Mouse (Mus musculus): ENCODE data around the gene Gli2. TPM values are rescaled to one million over a fixed set of nuclear protein-coding genes. Genes with fewer than 3 reads are reported as not detected.

Gli2 gene
- polyA plus RNA-seq, 1 experiment from 2014 or later, result 14.5 TPM

GRCm38 (mm10) chr1:118988331-118988730 lies 65.1 kb downstream of the Gli2 start:
- no peaks in the 10 kb centered on the region for H3K9me3 ChIP-seq
- 73% methylated on average over 6 of the region's 6 CpGs for WGBS

GRCm38 (mm10) chr1:118987538-118987937 lies 65.9 kb downstream of the Gli2 start:
- Histone ChIP-seq H3K36me3 (peaks cover 18% of the 10 kb centered on the region), H3K27ac (no peak overlapping the region), H3K9ac (no peak overlapping the region), H3K4me1 (peaks cover 44% of the 10 kb centered on the region), H3K27me3 (no peaks in the 10 kb centered on the region), H3K4me3 (no peak overlapping the region), H3K9me3 (no peaks in the 10 kb centered on the region), H3K4me2 (no peak overlapping the region)
- no peak for ATAC-seq (ENCODE audit: insufficient number of reproducible peaks, low FRiP score, low TSS enrichment, low read depth)
- 74% methylated on average over 11 of the region's 11 CpGs for WGBS

More at GRCm38 (mm10) chr1:118988331-118988730, 65.1 kb downstream of the Gli2 start:
- Histone ChIP-seq H3K27me3 (no peaks in the 10 kb centered on the region), H3K9ac (no peak overlapping the region), H3K4me2 (no peak overlapping the region), H3K36me3 (peaks cover 18% of the 10 kb centered on the region), H3K4me3 (no peak overlapping the region), H3K4me1 (peaks cover 36% of the 10 kb centered on the region), H3K27ac (no peak overlapping the region)
- ATAC-seq (ENCODE audit: insufficient number of reproducible peaks, low FRiP score, low TSS enrichment, low read depth), result no peak

- H3K4me3 ChIP-seq, result no peak overlapping the region
- H3K4me2 ChIP-seq, result peak overlapping the region; percentile 40; the same call in 1 of the 2 replicates
- H3K36me3 ChIP-seq, result peaks cover 4% of the 10 kb centered on the region; the same call in 1 of the 2 replicates
- H3K27me3 ChIP-seq, result no peaks in the 10 kb centered on the region
- ATAC-seq (ENCODE audit: insufficient number of reproducible peaks, low FRiP score, low TSS enrichment, low read depth), result no peak
- peaks cover 69% of the 10 kb centered on the region for H3K4me1 ChIP-seq
- 17% methylated on average over 2 of the region's 2 CpGs for WGBS
- peak overlapping the region; percentile 83 for H3K27ac ChIP-seq
- H3K9ac ChIP-seq, result 0 out of 2 replicates have a peak overlapping the region, but pooled peaks have one; percentile 7
- H3K9me3 ChIP-seq, result no peaks in the 10 kb centered on the region
Observed at GRCm38 (mm10) chr1:118983389-118983788, 70.0 kb downstream of the Gli2 start.

GRCm38 (mm10) chr1:118982805-118983211 lies 70.6 kb downstream of the Gli2 start:
- Histone ChIP-seq H3K36me3 (peaks cover under 1% of the 10 kb centered on the region; the same call in 1 of the 2 replicates), H3K4me3 (0 out of 2 replicates have a peak overlapping the region, but pooled peaks have one; percentile 25), H3K4me1 (peaks cover 70% of the 10 kb centered on the region), H3K4me2 (peak overlapping the region; percentile 40), H3K27me3 (no peaks in the 10 kb centered on the region), H3K27ac (peak overlapping the region; percentile 83), H3K9me3 (no peaks in the 10 kb centered on the region), H3K9ac (no peak overlapping the region)
- ATAC-seq (ENCODE audit: insufficient number of reproducible peaks, low FRiP score, low TSS enrichment, low read depth), result no peak
- 6% methylated on average over 5 of the region's 5 CpGs for WGBS

GRCm38 (mm10) chr1:118981943-118982804 lies 71.2 kb downstream of the Gli2 start:
- no peaks in the 10 kb centered on the region; the same call in 1 of the 2 replicates for H3K36me3 ChIP-seq
- H3K27me3 ChIP-seq, result no peaks in the 10 kb centered on the region
- peak overlapping the region; percentile 23; the same call in 1 of the 2 replicates for H3K9ac ChIP-seq
- peak overlapping the region; percentile 40 for H3K4me2 ChIP-seq
- peak overlapping the region; percentile 25 for H3K4me3 ChIP-seq
- peaks cover 76% of the 10 kb centered on the region for H3K4me1 ChIP-seq
- H3K27ac ChIP-seq, result peak overlapping the region; percentile 83
- 14% methylated on average over 16 of the region's 16 CpGs for WGBS
- peak; percentile 86 for ATAC-seq (ENCODE audit: insufficient number of reproducible peaks, low FRiP score, low TSS enrichment, low read depth)
- no peaks in the 10 kb centered on the region for H3K9me3 ChIP-seq

GRCm38 (mm10) chr1:118980636-118981035 lies 72.8 kb downstream of the Gli2 start:
- no peak overlapping the region for H3K4me3 ChIP-seq
- H3K4me2 ChIP-seq, result no peak overlapping the region
- H3K9ac ChIP-seq, result no peak overlapping the region
- peak overlapping the region; percentile 83; the same call in 1 of the 2 replicates for H3K27ac ChIP-seq
- H3K4me1 ChIP-seq, result peaks cover 82% of the 10 kb centered on the region
- ATAC-seq (ENCODE audit: insufficient number of reproducible peaks, low FRiP score, low TSS enrichment, low read depth), result no peak
- no peaks in the 10 kb centered on the region for H3K9me3 ChIP-seq
- H3K36me3 ChIP-seq, result no peaks in the 10 kb centered on the region
- no peaks in the 10 kb centered on the region for H3K27me3 ChIP-seq
- 59% methylated on average over 7 of the region's 7 CpGs for WGBS

GRCm38 (mm10) chr1:118976596-118976995 lies 76.8 kb downstream of the Gli2 start:
- Histone ChIP-seq H3K9me3 (no peaks in the 10 kb centered on the region), H3K36me3 (peaks cover 24% of the 10 kb centered on the region), H3K27ac (peak overlapping the region; percentile 71), H3K4me3 (no peak overlapping the region), H3K27me3 (no peaks in the 10 kb centered on the region), H3K9ac (no peak overlapping the region), H3K4me2 (no peak overlapping the region), H3K4me1 (peaks cover 42% of the 10 kb centered on the region)
- 30% methylated on average over 9 of the region's 9 CpGs for WGBS
- ATAC-seq (ENCODE audit: insufficient number of reproducible peaks, low FRiP score, low TSS enrichment, low read depth), result peak; percentile 45; the same call in 1 of the 2 replicates

GRCm38 (mm10) chr1:118975376-118975775 lies 78.0 kb downstream of the Gli2 start:
- H3K9me3 ChIP-seq, result 0 out of 2 replicates have a peak, but pooled peaks cover 4% of the 10 kb centered on the region
- H3K9ac ChIP-seq, result no peak overlapping the region
- peaks cover 30% of the 10 kb centered on the region for H3K4me1 ChIP-seq
- 92% methylated on average over 3 of the region's 3 CpGs for WGBS
- H3K36me3 ChIP-seq, result peaks cover 34% of the 10 kb centered on the region
- H3K27ac ChIP-seq, result no peak overlapping the region
- H3K4me3 ChIP-seq, result no peak overlapping the region
- no peak overlapping the region for H3K4me2 ChIP-seq
- no peak for ATAC-seq (ENCODE audit: insufficient number of reproducible peaks, low FRiP score, low TSS enrichment, low read depth)
- H3K27me3 ChIP-seq, result no peaks in the 10 kb centered on the region

- Histone ChIP-seq H3K27me3 (no peaks in the 10 kb centered on the region), H3K4me1 (peaks cover 9% of the 10 kb centered on the region; the same call in 1 of the 2 replicates), H3K4me2 (no peak overlapping the region), H3K27ac (no peak overlapping the region), H3K9me3 (0 out of 2 replicates have a peak, but pooled peaks cover 4% of the 10 kb centered on the region), H3K4me3 (no peak overlapping the region), H3K36me3 (peaks cover 41% of the 10 kb centered on the region), H3K9ac (no peak overlapping the region)
- 94% methylated on average over 3 of the region's 3 CpGs for WGBS
- no peak for ATAC-seq (ENCODE audit: insufficient number of reproducible peaks, low FRiP score, low TSS enrichment, low read depth)
Observed at GRCm38 (mm10) chr1:118970068-118970467, 83.4 kb downstream of the Gli2 start.

GRCm38 (mm10) chr1:118969409-118969808 lies 84.0 kb downstream of the Gli2 start:
- Histone ChIP-seq H3K4me2 (no peak overlapping the region), H3K4me3 (no peak overlapping the region), H3K9me3 (0 out of 2 replicates have a peak, but pooled peaks cover 4% of the 10 kb centered on the region), H3K27ac (no peak overlapping the region; the same call in 1 of the 2 replicates), H3K4me1 (peaks cover 9% of the 10 kb centered on the region; the same call in 1 of the 2 replicates), H3K9ac (no peak overlapping the region), H3K27me3 (no peaks in the 10 kb centered on the region), H3K36me3 (peaks cover 47% of the 10 kb centered on the region)
- whole genome bisulfite sequencing, result 61% methylated on average over 11 of the region's 11 CpGs
- ATAC-seq (ENCODE audit: insufficient number of reproducible peaks, low FRiP score, low TSS enrichment, low read depth), result 0 out of 2 replicates have a peak, but pooled peaks have one; percentile 17

GRCm38 (mm10) chr1:118968661-118969179 lies 84.7 kb downstream of the Gli2 start:
- Histone ChIP-seq H3K27me3 (no peaks in the 10 kb centered on the region), H3K27ac (no peak overlapping the region), H3K4me3 (no peak overlapping the region), H3K4me2 (no peak overlapping the region), H3K9ac (no peak overlapping the region), H3K36me3 (peaks cover 47% of the 10 kb centered on the region), H3K9me3 (0 out of 2 replicates have a peak, but pooled peaks cover 4% of the 10 kb centered on the region), H3K4me1 (peaks cover 9% of the 10 kb centered on the region; the same call in 1 of the 2 replicates)
- ATAC-seq (ENCODE audit: insufficient number of reproducible peaks, low FRiP score, low TSS enrichment, low read depth), result no peak
- 80% methylated on average over 5 of the region's 5 CpGs for WGBS

Measured in limb, embryonic 15.5 days (tissue).